Mouse (Mus musculus): ENCODE data around the gene Por. TPM values are rescaled to one million over a fixed set of nuclear protein-coding genes. Genes with fewer than 3 reads are reported as not detected.

Gene Por
- polyA plus RNA-seq, 1 experiment from 2014 or later: 99.4 TPM

GRCm38 (mm10) chr5:135729351-135729750 is 59.5 kb downstream of the Por start:
- Histone ChIP-seq H3K4me1 (peaks cover 32% of the 10 kb centered on the region), H3K9me3 (no peaks in the 10 kb centered on the region), H3K4me3 (no peak overlapping the region), H3K4me2 (replicated peaks) (no peak overlapping the region), H3K9ac (no peak overlapping the region), H3K36me3 (peaks cover 61% of the 10 kb centered on the region), H3K27me3 (no peaks in the 10 kb centered on the region), H3K27ac (no peak overlapping the region)
- no peak for ATAC-seq (ENCODE audit: insufficient number of reproducible peaks, insufficient read depth, low FRiP score, low TSS enrichment)
- WGBS: 92% methylated on average over 13 of the region's 13 CpGs

DNA sequence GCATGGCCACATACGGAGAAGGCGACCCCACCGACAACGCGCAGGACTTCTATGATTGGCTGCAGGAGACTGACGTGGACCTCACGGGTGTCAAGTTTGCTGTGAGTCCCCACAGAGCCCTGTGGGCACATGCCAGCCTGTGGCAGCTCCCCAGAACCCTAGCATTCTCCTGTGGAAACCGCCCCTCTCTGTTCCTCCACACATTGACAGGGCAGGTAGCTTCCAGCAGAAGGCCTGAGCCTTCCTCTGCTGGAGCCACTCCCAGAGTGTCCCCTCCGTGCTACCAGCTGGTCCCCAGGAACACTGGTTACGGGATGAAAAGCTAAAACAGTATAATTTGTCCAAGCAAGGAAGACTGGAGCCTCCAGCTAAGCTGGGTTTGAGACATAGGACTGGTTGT is 60.4 kb downstream of the Por start:
- Histone ChIP-seq H3K4me2 (replicated peaks) (no peak overlapping the region), H3K9ac (no peak overlapping the region), H3K4me1 (peaks cover 22% of the 10 kb centered on the region), H3K36me3 (peaks cover 70% of the 10 kb centered on the region), H3K27ac (no peak overlapping the region), H3K9me3 (no peaks in the 10 kb centered on the region), H3K4me3 (no peak overlapping the region), H3K27me3 (no peaks in the 10 kb centered on the region)
- WGBS: 93% methylated on average over 10 of the region's 10 CpGs
- ATAC-seq (ENCODE audit: insufficient number of reproducible peaks, insufficient read depth, low FRiP score, low TSS enrichment): no peak

- no peak overlapping the region for H3K9ac ChIP-seq
- H3K4me2 ChIP-seq (replicated peaks): no peak overlapping the region
- H3K27me3 ChIP-seq: no peaks in the 10 kb centered on the region
- no peak overlapping the region for H3K27ac ChIP-seq
- no peak for ATAC-seq (ENCODE audit: insufficient number of reproducible peaks, insufficient read depth, low FRiP score, low TSS enrichment)
- peaks cover 76% of the 10 kb centered on the region for H3K36me3 ChIP-seq
- no peaks in the 10 kb centered on the region for H3K9me3 ChIP-seq
- 93% methylated on average over 10 of the region's 10 CpGs for WGBS
- H3K4me1 ChIP-seq: peaks cover 16% of the 10 kb centered on the region
- no peak overlapping the region for H3K4me3 ChIP-seq
Measured at GRCm38 (mm10) chr5:135730916-135731315, 61.1 kb downstream of the Por start.

GRCm38 (mm10) chr5:135731322-135731721 is 61.5 kb downstream of the Por start:
- H3K36me3 ChIP-seq: peaks cover 80% of the 10 kb centered on the region
- ATAC-seq (ENCODE audit: insufficient number of reproducible peaks, insufficient read depth, low FRiP score, low TSS enrichment): no peak

DNA sequence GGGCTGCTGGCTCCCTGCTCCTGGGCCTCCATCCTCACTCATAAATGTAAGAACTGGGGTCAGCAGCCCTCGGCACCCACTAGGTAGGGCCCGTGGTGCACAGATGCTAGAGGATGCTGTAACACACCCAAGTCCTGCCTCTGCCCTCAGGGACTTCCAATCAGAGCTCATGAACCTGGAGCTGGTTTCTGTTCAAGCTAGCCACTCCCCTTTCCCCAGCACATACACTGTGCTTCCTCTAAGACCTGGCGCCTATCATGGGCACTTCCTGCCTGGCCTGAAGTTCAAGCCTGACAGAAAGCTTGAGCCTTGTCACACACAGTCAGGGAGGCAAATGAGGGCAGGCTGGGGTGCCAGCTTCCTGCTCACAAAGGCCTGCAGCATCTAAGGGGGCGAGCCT is 63.2 kb downstream of the Por start:
- no peak for ATAC-seq (ENCODE audit: insufficient number of reproducible peaks, insufficient read depth, low FRiP score, low TSS enrichment)
- Histone ChIP-seq H3K27me3 (no peaks in the 10 kb centered on the region), H3K4me2 (replicated peaks) (no peak overlapping the region), H3K27ac (no peak overlapping the region), H3K36me3 (peaks cover 90% of the 10 kb centered on the region), H3K9ac (no peak overlapping the region), H3K4me1 (no peaks in the 10 kb centered on the region), H3K9me3 (no peaks in the 10 kb centered on the region), H3K4me3 (no peak overlapping the region)
- WGBS: 89% methylated on average over 4 of the region's 4 CpGs

More at GRCm38 (mm10) chr5:135731322-135731721, 61.5 kb downstream of the Por start:
- Histone ChIP-seq H3K27ac (no peak overlapping the region), H3K9ac (no peak overlapping the region), H3K9me3 (no peaks in the 10 kb centered on the region), H3K4me1 (peaks cover 12% of the 10 kb centered on the region), H3K4me2 (replicated peaks) (no peak overlapping the region), H3K27me3 (no peaks in the 10 kb centered on the region), H3K4me3 (no peak overlapping the region)
- WGBS: 93% methylated on average over 16 of the region's 16 CpGs

DNA sequence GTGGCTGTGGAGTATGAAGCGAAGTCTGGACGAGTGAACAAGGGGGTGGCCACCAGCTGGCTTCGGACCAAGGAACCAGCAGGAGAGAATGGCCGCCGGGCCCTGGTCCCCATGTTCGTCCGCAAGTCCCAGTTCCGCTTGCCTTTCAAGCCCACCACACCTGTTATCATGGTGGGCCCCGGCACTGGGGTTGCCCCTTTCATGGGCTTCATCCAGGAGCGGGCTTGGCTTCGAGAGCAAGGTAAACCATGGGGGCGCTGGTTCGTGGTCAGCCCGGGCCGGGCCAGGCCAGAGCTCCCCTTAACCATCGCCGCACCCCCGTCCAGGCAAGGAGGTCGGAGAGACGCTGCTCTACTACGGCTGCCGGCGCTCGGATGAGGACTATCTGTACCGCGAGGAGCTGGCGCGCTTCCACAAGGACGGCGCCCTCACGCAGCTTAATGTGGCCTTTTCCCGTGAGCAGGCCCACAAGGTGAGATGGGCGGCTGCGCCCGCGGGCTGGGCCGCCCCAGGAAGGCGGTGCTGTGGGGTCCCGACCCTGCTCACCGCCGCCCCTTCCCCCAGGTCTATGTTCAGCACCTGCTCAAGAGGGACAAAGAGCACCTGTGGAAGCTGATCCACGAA is 64.3 kb downstream of the Por start:
- H3K4me2 ChIP-seq (replicated peaks): no peak overlapping the region
- H3K27me3 ChIP-seq: no peaks in the 10 kb centered on the region
- no peaks in the 10 kb centered on the region for H3K9me3 ChIP-seq
- no peaks in the 10 kb centered on the region for H3K4me1 ChIP-seq
- peaks cover 84% of the 10 kb centered on the region for H3K36me3 ChIP-seq
- 94% methylated on average over 42 of the region's 42 CpGs for WGBS
- no peak for ATAC-seq (ENCODE audit: insufficient number of reproducible peaks, insufficient read depth, low FRiP score, low TSS enrichment)
- no peak overlapping the region for H3K9ac ChIP-seq
- no peak overlapping the region for H3K4me3 ChIP-seq
- no peak overlapping the region for H3K27ac ChIP-seq

GRCm38 (mm10) chr5:135735741-135736140 is 65.9 kb downstream of the Por start:
- Histone ChIP-seq H3K27me3 (no peaks in the 10 kb centered on the region), H3K9me3 (no peaks in the 10 kb centered on the region), H3K36me3 (peaks cover 75% of the 10 kb centered on the region), H3K4me3 (no peak overlapping the region), H3K27ac (no peak overlapping the region), H3K9ac (no peak overlapping the region), H3K4me2 (replicated peaks) (no peak overlapping the region), H3K4me1 (no peaks in the 10 kb centered on the region)
- WGBS: 96% methylated on average over 13 of the region's 13 CpGs
- no peak for ATAC-seq (ENCODE audit: insufficient number of reproducible peaks, insufficient read depth, low FRiP score, low TSS enrichment)

GRCm38 (mm10) chr5:135736544-135736943 is 66.7 kb downstream of the Por start:
- H3K4me1 ChIP-seq: no peaks in the 10 kb centered on the region
- H3K36me3 ChIP-seq: peaks cover 75% of the 10 kb centered on the region
- H3K27me3 ChIP-seq: no peaks in the 10 kb centered on the region
- no peak for ATAC-seq (ENCODE audit: insufficient number of reproducible peaks, insufficient read depth, low FRiP score, low TSS enrichment)
- no peak overlapping the region for H3K27ac ChIP-seq
- 92% methylated on average over 16 of the region's 16 CpGs for WGBS
- no peak overlapping the region for H3K9ac ChIP-seq
- H3K9me3 ChIP-seq: no peaks in the 10 kb centered on the region
- no peak overlapping the region for H3K4me3 ChIP-seq
- no peak overlapping the region for H3K4me2 ChIP-seq (replicated peaks)

GRCm38 (mm10) chr5:135737154-135737553 is 67.3 kb downstream of the Por start:
- H3K4me3 ChIP-seq: no peak overlapping the region
- ATAC-seq (ENCODE audit: insufficient number of reproducible peaks, insufficient read depth, low FRiP score, low TSS enrichment): no peak
- 82% methylated on average over 7 of the region's 7 CpGs for WGBS
- H3K27ac ChIP-seq: no peak overlapping the region
- H3K9me3 ChIP-seq: no peaks in the 10 kb centered on the region
- peaks cover 72% of the 10 kb centered on the region for H3K36me3 ChIP-seq
- H3K27me3 ChIP-seq: no peaks in the 10 kb centered on the region
- H3K4me1 ChIP-seq: no peaks in the 10 kb centered on the region
- H3K9ac ChIP-seq: no peak overlapping the region
- no peak overlapping the region for H3K4me2 ChIP-seq (replicated peaks)

DNA sequence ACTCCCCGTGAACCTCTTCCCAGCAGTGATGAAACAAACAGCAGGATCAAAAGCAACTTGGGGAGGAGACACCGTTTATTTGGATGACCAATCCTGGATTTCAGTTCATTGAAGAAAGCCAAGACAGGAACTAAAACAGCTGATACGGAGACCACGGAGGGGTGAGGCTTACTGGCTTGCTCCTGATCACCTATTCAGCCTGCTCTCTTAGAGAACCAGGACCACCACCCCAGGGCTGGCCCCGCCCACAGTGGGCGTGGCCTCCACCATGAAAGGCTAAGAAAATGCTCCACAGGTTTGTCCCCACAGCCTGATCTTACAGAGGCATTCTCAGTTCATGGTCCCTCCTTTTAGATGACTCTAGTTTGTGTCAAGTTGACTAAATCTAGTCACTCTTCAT is 68.4 kb downstream of the Por start:
- WGBS: 32% methylated on average over 6 of the region's 6 CpGs

DNA sequence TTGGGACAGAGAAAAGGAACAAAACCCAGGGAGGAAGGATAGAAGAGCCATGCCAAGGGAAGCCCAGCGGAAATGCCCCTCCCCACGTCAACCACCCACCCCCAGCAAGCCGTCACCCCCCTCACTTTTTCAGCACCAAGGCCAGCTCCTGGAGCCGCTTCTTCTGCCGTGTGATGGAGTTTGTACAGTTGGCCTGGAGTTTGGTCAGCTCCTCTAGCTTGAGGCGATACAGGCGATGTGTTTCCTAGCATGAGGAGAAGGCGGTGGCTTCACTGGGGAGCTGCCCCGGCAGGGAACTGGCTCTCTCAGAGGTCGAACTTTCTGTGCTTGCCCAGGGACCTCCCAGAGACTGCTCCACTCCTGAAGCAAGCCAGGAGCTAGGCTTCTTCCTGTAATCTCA is 72.3 kb downstream of the Por start:
- no peak overlapping the region for H3K4me3 ChIP-seq
- H3K9me3 ChIP-seq: no peaks in the 10 kb centered on the region
- H3K9ac ChIP-seq: no peak overlapping the region
- H3K27ac ChIP-seq: no peak overlapping the region
- WGBS: 53% methylated on average over 10 of the region's 10 CpGs
- peaks cover 22% of the 10 kb centered on the region for H3K36me3 ChIP-seq
- ATAC-seq (ENCODE audit: insufficient number of reproducible peaks, insufficient read depth, low FRiP score, low TSS enrichment): no peak
- H3K4me1 ChIP-seq: peaks cover 22% of the 10 kb centered on the region
- no peaks in the 10 kb centered on the region for H3K27me3 ChIP-seq
- no peak overlapping the region for H3K4me2 ChIP-seq (replicated peaks)

More for the DNA sequence above, 68.4 kb downstream of the Por start:
- peaks cover 10% of the 10 kb centered on the region; the same call in 1 of the 2 replicates for H3K4me1 ChIP-seq
- no peak overlapping the region for H3K4me3 ChIP-seq
- no peaks in the 10 kb centered on the region for H3K9me3 ChIP-seq
- no peak for ATAC-seq (ENCODE audit: insufficient number of reproducible peaks, insufficient read depth, low FRiP score, low TSS enrichment)
- no peak overlapping the region for H3K27ac ChIP-seq
- H3K36me3 ChIP-seq: peaks cover 61% of the 10 kb centered on the region
- H3K9ac ChIP-seq: no peak overlapping the region
- H3K27me3 ChIP-seq: no peaks in the 10 kb centered on the region
- H3K4me2 ChIP-seq (replicated peaks): no peak overlapping the region

DNA sequence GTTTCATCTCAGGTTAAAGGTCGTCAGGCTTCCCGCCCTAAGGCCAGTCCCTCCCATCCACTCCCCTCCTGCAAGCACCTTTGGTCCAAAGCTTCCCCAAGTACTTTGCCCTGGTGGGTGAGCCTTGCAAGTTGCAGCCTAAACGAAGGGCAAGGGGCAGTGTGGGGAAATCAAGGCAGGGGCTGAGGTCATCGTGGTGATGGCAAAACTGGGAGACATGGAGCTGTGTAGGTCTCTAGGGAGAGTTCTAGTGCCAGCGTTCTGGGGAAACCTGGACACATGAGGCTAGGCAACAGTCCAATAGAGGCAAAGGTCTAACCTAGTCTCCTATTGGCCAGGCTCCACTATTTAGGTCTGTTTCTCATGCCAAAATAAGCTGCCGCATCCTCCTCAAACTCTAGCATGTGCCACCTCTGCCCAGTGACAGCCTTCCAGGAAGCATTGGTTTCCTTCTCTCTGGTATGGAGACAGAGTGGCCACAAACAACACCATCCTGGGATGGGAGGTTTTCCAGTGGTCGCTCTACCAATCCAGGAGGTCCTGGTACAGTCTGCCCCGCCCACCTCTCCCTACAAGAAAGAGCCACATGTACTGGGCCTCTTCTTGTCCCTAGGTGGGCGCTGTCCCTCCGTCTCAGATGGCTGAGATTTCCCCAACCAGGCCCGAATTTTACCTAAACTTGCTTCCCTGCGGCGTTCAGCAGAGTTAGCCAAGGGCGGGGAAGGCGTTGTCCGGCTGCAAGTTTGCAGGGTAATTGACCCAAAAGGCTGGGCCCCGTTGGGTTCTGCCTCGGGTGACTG is 73.3 kb downstream of the Por start:
- Histone ChIP-seq H3K27me3 (no peaks in the 10 kb centered on the region), H3K4me1 (peaks cover 22% of the 10 kb centered on the region), H3K9me3 (0 out of 2 replicates have a peak, but pooled peaks cover 4% of the 10 kb centered on the region), H3K36me3 (peaks cover 18% of the 10 kb centered on the region), H3K27ac (no peak overlapping the region), H3K4me3 (peak overlapping the region; percentile 92), H3K9ac (peak overlapping the region; percentile 76), H3K4me2 (replicated peaks) (peak overlapping the region; percentile 86)
- 18% methylated on average over 18 of the region's 18 CpGs for WGBS
- no peak for ATAC-seq (ENCODE audit: insufficient number of reproducible peaks, insufficient read depth, low FRiP score, low TSS enrichment)

All from embryonic facial prominence, embryonic 12.5 days (tissue).